Mouse (Mus musculus): ENCODE data around the gene Cggbp1. TPM values are rescaled to one million over a fixed set of nuclear protein-coding genes. Genes with fewer than 3 reads are reported as not detected.
"Not testable (repeated sequence)": the region's sequence is repeated elsewhere in the genome, so short reads cannot be mapped to it uniquely, and the experiment has no call there.

Cggbp1 gene
- total RNA-seq (2021) (100 to 1,000 TPM; 122 to 174 TPM), polyA plus RNA-seq (2012; rRNA removed) (4.8 and 6.4 TPM in 2 replicates)
- long read RNA-seq, full-length matches to known transcripts: 64 of 86 reads
- long read RNA-seq, partial matches to known transcripts: 2 of 86 reads
- long read RNA-seq, other reads (novel, unspliced or antisense): 20 of 86 reads

DNA sequence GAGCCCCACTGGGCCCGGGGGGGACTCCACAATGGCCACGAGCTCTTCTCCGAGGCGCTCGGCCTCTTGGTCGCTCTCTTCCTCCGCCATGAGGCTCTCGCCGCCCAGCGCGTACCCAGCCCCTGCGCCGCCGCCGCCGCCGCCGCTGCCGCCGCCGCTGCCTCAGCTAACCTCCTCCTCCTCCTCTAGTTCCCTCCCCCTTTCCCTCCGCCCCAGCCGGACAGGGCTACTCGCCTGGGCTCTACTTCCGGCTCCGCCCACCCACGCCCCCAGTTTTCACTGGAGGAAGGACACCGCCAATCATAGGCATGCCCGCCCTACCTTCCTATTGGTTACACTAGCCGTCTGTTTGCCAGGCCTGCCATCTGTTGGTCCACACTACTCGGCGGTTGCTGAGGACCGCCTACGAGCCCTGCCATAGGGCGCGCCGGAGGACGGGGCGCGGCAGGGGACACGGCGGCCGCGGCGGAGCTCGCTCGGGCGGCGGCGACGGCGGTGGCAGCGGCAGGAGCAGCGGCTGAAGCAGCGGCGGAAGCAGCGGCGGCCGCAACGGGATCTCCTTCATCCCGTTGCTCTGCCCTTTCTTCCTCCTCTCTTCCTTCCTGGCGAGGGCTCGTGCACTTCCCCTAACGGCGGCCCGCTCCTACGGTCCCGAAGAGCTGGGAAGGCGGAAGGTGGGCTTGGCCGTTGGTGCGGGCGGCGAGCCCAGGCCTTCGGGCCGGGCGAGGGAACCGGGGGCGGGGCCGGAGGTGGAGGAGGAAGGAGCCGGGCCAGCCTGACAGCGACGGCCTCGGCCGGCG is at the start of gene Cggbp1, which contains the start of gene Zfp654:
Gene Cggbp1, plus strand, starts transcription at position 434 of the 800 bp plus-strand sequence.
Gene Zfp654, minus strand, starts transcription at position 90 of the 800 bp plus-strand sequence.
- peak; percentile 100 for DNase-seq

DNA sequence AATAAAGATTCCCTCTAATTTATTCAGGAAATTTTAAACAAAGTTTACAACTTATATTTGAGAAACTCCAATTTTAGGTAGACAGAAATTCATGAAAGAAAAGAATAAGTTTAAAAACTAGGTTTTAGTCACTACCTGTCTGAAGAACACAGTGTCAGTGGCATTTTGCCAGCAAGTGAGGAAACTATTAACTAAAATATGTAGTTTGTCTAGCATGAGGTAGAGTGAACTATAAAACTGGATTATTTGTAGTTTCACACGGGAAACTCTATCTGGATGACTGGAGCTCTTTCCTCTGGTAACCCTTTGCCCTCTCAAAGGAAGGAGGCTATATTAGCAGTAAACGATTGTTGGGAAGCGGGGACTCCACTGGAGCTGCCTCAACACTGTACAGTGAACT is 48.8 kb upstream of the Cggbp1 start:
- no peak for DNase-seq

DNA sequence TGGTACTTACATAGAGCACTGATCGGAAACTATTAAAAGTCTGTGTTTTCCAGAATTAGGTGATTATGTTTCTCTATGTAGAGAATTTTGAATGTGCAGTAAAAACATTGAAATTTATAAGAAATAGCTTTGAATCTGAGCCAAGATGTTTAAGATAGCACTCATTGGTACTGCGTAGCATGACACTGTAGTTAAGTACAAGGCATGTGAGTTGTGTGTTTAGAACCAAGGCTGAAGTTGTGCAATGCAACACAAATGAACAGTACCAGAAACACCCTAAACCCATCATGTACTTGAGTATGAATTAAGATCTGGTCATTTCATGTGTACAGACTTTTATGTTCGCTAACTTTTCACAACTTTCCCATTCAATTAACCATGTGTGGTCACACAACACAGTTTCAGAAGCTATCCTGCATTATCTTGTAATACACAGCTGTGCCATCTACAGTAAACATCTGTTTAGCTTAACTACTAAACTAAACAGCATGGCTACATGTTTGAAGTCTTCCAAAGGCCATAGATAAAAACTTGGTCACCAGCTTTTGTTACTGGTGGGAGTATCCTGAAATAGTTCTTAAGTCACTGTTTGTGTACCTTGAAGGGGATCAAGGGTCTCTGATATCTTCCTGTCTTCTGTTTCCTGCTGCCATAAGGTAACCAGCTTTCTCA is 34.6 kb upstream of the Cggbp1 start:
- DNase-seq: no peak

DNA sequence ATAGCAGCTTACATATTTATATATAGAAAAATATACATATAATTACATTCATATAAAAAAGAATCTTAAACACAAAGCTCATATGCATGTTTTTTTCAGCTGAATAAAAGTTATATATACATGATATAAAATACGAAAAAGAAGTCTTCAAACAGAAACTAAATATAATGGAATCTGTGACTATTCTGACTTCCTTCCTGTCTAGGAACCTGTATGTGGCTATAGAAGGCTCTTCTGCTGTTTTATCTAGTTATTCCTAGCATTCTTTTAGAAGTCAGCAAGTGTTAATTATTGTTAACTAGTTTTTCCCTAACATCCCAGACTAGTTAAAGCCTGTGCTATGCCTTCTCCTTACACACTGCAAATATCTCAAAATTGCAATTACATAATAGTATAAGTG is 27.9 kb upstream of the Cggbp1 start:
- no peak for DNase-seq

DNA sequence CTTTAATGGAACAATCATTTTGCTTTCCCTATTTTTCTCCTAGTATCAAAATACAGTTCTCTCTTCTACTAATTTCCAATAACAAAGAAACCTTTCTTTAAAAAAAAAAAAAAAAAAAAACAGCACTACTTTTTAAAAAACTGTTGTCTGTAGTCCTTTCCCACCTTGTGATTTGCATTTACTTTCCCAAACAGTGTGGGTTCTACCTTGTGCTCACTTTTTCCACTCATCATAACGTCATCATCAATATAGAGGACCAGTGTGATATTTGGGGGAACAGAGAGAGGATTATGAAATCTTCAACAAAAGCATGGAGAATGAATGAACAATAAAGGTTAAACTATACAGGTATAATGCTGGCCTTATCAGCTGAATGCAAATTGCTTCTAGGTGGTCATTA is 27.3 kb upstream of the Cggbp1 start:
- DNase-seq: no peak

DNA sequence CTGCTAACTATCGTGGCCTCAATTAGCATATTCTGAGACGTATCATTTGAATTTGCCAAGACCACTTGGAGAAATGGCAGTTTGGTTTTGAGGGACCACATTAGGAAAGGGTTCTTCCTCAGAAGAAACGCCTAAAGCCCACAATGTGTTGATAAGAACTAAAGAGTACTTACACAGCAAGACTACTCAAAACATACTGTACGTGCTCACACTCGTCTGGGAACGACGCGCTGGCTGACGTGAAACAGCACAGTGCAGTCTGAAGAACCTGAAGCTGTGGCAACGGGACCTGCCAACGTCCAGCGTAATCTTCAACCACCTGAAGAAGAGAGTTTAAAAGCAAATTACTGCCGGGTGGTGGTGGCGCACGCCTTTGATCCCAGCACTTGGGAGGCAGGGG is 21.5 kb upstream of the Cggbp1 start:
- no peak for DNase-seq

DNA sequence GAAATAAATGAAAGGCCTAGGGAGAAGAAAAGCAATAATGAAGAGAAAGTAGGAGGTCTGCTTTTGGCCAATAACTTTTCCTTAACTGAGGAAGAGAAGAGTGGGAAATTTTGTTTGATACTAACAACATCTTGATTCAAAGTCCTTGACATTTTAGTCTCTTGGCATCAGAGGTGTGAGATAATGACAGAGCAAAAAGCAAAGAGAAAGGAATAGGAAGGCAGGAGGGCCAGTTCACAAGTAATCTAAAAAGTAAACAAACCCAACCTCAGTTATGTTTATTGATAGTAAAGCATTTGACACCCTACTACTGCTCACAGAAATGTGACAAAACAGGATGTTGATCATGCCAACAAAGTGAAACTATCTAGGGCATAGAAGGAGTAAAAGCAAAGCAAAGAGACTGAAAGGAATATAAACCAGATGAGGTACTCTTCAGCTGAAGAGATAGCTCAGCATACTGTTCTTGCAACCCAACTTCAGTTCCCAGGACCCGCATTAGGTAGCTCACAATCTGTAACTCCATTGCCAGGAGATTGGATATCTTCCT is 15.7 kb upstream of the Cggbp1 start:
- peak; percentile 50 for DNase-seq

DNA sequence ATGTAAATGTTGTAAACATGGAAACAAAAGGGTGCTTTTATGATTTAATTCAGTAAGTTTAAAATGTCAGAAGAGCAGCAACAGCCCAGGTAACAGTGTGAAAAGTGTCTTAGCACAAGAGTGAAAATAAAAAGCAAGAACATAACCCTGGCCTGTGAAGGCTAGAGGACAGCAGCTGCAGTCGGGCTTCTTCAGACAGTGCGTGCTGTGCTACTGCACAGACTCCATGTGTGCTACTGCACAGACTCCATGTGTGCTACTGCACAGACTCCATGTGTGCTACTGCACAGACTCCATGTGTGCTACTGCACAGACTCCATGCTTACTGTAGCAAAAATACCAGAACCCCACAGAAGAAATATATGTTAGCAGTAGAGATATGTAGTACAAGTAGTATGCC is 15.1 kb upstream of the Cggbp1 start:
- peak; percentile 17 for DNase-seq

DNA sequence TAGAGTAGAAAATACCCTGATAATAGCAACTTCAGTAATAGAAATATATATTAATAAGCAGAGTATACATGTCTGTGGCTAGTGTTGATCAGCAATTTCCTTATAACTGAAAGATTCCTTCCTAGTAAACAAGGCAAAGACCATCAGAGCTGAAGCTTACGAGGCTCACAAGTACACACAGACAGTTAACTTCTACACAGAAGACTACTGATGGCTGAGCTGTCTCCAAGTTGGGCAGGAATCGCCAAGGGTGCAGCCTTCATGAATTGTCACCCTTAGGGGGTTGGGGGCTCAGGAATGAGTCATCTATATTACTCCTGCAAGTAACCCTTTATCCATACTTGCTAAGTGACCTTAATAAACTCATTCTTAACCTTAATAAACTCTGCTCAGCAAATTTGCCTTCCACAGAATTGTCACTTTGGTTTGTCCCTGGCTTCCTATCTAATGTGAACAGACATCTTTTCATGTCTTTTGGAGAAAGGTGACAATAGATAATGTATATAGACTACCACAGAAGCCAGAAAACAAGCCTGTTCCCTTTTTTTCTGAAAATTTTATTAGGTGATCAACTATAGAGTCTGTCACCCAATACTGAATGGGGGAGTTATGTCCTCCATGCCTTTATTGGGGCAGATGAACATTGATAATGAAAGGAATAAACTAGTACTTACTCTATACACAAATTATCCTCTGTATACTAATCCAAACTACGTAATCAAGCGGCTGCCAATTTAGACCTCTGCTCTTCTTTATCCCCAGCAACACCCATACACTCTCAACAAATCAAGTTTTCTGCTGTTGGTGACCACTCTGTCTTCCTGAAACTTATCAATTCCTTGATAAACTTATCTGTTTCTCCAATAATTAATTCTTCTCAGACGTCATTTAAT is 10.1 kb upstream of the Cggbp1 start:
- DNase-seq: no peak

DNA sequence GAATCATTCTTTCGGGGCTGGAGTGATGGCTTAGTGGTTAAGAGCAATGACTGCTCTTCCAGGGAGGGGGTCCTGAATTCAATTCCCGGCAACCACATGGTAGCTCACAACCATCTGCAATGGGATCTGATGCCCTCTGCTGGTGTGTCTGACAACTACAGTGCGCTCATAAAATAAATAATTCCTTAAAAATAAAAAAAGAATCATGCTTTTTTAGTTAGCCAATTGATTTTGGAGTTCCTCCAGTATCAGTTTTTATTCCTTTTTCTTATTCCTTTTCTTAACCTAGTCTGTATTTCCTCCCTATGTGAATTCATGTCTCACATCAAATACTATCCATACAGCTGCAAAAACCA is 9.4 kb upstream of the Cggbp1 start:
- DNase-seq: no peak

DNA sequence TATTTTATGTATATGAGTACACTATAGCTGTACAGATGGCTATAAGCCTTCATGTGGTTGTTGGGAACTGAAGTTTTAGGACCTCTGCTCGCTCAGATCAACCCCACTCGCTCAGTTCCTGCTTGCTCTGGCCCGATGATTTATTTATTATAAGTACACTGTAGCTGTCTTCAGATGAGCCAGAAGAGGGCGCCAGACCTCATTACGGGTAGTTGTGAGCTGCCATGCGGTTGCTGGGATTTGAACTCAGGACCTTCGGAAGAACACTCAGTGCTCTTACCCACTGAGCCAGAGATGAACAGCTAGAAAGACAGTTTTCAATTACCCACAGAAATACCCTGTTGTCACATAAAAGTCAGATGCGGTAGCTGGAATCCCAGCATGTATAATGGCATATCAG is 5.8 kb upstream of the Cggbp1 start:
- DNase-seq: no peak

DNA sequence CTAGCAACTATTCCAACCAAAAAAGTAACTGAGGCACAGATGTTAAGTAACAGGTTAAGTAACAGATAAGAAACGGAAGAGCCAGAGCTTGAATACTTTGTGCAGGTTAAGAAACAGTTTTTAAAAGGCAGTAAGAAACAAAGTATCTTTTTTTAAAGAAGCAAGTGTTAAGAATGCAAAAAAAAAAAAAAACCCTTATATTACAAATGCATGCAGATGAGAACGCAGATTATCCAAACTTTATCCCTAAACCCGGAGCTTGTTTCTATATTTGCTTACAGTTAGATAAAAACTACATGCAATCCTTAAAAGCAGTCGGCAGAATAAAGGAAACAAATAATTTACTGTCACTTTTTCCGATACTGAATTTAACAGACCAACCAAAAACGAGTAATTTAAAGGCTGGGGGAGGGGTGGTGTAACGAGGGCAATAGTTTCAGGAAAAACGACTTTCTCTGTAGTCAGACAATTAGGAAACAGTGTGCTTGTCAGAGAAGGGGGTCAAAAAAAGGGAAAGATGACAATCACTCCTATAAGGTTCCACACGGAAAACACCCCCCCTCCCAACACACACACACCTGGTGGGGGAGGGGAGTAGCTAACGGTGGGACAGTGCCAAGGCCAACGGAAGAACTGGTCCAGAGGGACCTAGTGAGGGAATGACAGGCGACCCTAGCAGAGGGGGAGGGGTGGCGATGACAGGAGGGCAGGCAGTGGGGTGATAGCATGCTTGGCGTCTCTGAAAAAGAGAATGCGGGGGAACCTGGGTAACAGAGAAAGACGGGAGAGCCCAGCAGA is 1.3 kb upstream of the Cggbp1 start:
- peak; percentile 65 for DNase-seq

DNA sequence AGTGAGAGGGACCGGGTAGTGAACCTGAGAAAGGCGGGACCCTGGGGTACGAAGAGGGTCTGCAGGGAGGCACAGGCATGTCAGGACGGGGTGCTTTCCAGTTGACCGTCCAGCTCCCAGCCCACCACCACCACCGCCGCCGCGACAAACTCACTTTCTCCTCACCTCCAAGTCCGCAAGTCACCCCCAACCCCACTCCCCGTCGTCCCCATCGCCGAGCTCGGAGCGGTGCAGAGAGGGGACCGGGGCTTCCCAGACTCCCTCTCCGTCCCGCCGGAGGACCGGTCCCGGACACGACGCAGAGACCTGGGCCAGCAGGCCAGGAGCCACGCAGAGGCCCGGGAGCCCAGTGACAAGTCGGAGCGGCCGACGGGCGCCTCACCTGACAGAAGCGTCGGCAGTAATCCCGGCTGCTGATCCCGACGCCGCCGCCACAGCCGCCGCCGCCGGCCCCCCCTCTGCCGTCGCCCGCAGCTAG is 672 bp upstream of the Cggbp1 start:
- DNase-seq: no peak

DNA sequence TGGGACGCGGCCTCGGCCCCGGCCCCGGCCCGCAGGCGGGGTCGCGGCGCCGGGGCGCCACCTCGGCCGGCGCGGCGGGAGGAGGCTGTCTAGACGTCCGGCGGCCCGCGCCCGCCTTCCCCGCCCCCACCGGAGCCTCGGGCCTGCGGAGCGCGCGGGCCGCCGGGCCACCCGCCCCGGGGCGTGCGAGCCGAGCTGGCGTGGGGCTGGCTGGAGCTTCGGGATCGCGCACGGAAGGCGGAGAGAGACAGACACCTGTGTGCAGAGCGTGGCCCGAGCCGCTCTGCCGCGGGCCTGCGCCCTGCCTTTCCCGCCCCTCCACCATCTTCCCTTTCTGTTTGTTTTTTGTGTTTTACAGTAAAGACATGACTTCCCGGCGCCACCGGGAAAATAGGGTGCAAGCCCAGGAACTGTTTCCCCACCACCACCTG is 660 bp downstream of the Cggbp1 start:
- peak; percentile 77 for DNase-seq

DNA sequence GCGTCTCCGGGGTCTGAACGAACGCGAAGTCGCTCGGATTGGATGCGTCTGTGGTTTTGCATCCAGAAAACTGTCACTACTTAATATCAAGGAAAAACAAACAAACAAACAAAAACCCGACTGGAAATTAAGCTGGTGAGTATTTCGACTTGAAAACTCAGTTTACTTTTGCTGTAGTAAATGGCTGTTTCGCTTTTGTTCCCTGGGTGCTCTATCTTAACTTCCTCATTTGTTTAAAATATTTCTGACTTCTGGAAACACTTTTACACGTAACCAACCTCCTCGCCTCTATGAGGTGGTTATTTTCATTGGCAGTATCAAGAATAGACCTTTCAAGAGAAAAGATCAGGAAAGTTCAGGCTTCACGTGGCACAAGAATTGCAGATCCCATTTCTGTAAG is 1.1 kb downstream of the Cggbp1 start:
- DNase-seq: no peak

DNA sequence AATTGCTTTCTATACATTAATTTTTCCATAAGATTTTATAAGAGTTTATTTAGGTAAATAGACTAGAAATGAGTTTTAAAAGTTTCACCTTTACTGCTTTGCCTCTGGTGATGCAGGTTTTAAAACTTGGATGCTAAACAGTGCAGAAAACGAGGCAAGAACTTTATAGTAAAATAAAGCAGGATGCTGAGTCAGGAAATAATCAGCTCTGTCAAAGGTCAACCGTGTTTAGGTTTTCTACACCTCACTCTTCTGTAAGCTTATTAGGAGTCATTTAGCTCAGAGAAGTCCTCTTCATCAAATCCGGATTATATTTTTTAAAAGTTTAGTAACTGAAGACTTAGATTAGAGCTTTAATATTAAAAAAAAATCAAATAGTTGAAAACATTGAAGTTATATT is 5.2 kb downstream of the Cggbp1 start:
- no peak for DNase-seq

DNA sequence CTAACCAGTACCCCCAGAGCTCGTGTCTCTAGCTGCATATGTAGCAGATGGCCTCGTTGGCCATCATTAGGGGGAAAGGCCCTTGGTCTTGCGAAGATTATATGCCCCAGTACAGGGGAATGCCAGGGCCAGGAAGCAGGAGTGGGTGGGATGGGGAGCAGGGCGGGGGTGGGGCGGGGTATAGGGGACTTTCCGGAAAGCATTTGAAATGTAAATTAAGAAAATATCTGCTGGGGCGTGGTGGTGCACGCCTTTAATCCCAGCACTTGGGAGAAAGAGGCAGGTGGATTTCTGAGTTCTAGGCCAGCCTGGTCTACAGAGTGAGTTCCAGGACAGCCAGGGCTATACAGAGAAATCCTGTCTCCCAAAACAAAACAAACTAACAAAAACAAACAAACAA is 14.0 kb downstream of the Cggbp1 start:
- DNase-seq: not testable (repeated sequence)

DNA sequence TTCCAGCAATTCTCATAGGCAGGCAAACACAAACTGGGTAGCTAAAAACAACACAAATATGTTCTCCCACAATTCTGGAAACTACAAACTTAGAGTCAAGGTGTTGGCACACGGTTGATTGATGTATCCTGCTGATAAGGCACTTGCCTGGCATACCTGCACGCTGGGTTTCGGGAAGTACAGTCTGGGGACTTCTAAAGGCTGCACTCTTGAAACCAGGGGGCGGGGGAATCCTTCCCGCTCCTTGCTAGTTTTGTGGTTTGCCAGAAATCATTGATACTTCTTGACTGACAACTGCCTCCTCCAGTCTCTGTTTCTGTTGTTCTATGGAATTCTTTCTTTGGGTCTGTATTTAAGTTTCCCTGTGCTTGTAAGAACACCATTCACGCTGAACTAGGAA is 16.8 kb downstream of the Cggbp1 start:
- no peak for DNase-seq

DNA sequence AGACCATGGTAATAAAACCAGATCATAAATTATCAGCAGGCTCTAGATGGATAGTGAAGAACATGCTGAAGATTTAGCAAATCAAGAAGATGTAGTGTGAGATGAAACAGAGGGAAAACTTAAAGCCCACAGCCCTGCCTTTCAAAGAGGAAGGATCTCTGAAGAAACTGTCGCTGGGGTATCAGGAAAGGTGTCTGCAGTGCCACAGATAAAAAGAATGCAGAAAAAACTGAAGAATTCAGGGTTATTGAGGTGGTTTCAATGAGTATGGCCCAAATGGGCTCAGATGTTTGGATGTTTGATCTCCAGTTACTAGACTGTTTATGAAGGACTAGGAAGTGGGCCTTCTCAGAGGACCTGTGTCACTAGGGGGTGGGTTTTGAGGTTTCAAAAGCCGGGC is 17.8 kb downstream of the Cggbp1 start:
- DNase-seq: no peak

DNA sequence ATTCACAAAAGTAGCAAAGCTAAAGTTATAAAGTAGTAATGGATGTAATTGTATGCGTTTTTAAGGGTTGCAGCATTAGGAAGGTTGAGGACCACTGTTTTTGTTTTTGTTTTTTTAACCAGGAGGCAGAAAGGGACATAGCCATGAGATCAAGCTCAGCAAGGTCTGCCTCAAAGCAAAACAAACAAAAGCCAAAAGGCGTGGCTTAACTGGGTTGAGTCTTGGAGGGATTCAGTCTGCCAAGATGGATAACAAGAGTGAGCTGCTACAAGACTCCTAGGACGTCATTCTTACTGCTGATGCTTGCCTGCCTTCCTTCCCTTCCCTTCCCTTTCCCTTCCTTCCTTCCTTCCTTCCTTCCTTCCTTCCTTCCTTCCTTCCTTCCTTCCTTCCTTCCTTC is 20.5 kb downstream of the Cggbp1 start:
- DNase-seq: peak; percentile 53

DNA sequence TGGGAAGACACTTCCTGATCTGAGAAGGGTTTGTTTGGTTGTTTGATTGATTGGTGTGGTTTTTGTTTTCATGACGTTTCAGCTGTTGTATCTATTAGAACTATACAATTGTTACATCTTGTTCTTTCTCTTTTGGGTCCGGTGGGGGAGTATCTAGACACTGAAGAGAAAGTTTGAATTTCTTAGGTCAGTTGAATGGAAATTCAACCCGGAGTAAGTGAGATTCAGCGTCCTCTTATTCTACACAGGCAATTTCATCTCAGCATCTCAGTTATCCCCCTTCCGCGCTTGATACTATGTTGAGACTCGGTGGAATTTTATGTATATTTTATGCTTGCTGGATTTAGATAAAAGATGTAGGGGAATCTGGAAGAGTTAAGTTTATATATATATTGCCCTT is 21.0 kb downstream of the Cggbp1 start:
- DNase-seq: no peak
